Mouse (Mus musculus) heart, postnatal 25 days (tissue): ENCODE results near the gene Cyp2j12. TPM values are rescaled to one million over a fixed set of nuclear protein-coding genes. Genes with fewer than 3 reads are reported as not detected.

Experiments
- total RNA-seq, 2 experiments: library from RNA; stranded (reverse); gene quantifications; 2 replicates each; pipeline ENCODE4 v1.2.3; 2021

Gene Cyp2j12
- total RNA-seq, 2 experiments from 2014 or later, result not detected

Other genes starting within 250 kb of the Cyp2j12 start
- 1 to 10 TPM; 6.8 to 7.4 TPM for gene Hook1, start 173.9 kb downstream of the Cyp2j12 start, total RNA-seq
- gene Cyp2j13, start 63.6 kb downstream of the Cyp2j12 start, total RNA-seq, result not detected
- not detected for gene Cyp2j7, start 95.5 kb upstream of the Cyp2j12 start, total RNA-seq
- gene Cyp2j11, start 207.5 kb upstream of the Cyp2j12 start, total RNA-seq, result not detected